Mouse (Mus musculus): Measurements from ENCODE around the gene Apba1. TPM values are rescaled to one million over a fixed set of nuclear protein-coding genes. Genes with fewer than 3 reads are reported as not detected.

The Apba1 gene
- polyA plus RNA-seq, 1 experiment from 2014 or later, result 0.30 TPM

Other genes starting within 250 kb of the Apba1 start
- gene 1700028P14Rik, start 106.1 kb upstream of the Apba1 start, polyA plus RNA-seq (2015; fragmentation: Nextera tagmentation; extraction: Ambion mirVana), result 0.28 and 0.52 TPM in 2 replicates
- 3.4 and 6.6 TPM in 2 replicates for gene Ptar1, start 71.5 kb upstream of the Apba1 start, polyA plus RNA-seq (2015; fragmentation: Nextera tagmentation; extraction: Ambion mirVana)

All from heart, embryonic 16.5 days (tissue).